Mouse (Mus musculus): ENCODE measurements around the gene Olfr1342. TPM values are rescaled to one million over a fixed set of nuclear protein-coding genes. Genes with fewer than 3 reads are reported as not detected.
A peak's percentile ranks its signal among the peaks of the same experiment; 100 is the strongest.

Olfr1342 gene
- not detected in 2 replicates for polyA plus RNA-seq (2015; fragmentation: Nextera tagmentation; extraction: Ambion mirVana)

DNA sequence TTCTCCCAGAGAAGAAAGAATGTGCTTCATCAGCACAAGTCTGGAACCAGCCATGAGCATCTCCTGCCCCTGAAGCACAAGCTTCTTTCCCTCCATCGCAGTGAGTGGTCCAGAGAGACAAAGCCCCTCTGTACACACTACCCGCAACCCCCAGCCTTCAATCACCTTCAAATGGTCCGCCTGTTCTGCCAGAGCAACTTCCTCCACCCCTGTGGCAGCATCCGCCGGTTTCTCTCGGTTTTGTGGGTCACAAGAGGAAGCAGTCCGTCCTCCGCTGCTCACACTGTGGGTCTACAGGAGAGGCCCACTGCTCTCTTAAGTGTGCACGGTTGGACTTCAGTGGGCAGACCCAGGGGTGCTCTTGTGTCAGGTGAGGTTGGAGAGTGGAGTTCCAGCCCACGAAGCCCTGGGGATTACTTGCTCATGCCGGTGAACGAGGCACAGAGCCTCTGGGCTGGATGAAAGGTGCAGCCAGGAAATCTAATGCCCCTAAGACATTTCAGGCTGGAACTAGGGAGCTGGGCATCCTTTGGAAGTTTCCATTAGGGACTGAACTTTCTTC, at the start of gene Olfr1342:
Olfr1342 (minus strand) TSS at position 345 of the 562 bp plus-strand sequence.
- ATAC-seq (ENCODE audit: low FRiP score), result no peak
- Histone ChIP-seq H3K9ac (no peak within 1 kb of the TSS), H3K9me3 (peaks cover 3% of the 10 kb centered on the region; the same call in 1 of the 2 replicates), H3K36me3 (no peaks in the 10 kb centered on the region), H3K27ac (no peak within 1 kb of the TSS), H3K4me2 (no peak within 1 kb of the TSS), H3K4me1 (replicated peaks) (peaks cover 7% of the 10 kb centered on the region), H3K27me3 (no peaks in the 10 kb centered on the region), H3K4me3 (no peak within 1 kb of the TSS)
- whole genome bisulfite sequencing, result 49% methylated on average over 12 of the region's 12 CpGs

DNA sequence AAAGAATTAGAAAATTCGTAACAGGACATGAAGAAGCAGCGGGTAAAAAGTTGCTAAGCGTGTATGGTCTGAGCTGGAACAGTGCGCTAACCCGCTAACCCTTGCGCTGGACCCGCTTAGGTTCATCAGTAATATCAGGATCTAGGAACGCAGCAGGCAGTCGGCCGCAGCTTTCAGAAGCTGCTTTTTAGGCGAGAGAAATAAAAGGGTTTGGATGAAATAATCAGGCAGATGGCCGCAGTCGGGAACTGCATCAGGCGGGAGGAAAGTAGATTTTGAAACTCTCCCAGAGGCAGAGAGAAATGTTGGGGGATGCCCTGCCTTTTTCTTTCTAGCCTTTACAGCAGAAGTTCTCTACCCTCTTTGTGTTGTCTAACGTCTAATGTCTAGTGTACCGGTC, 49.3 kb upstream of the Olfr1342 start:
- no peak for ATAC-seq (ENCODE audit: low FRiP score)
- WGBS, result 4% methylated on average over 16 of the region's 16 CpGs
- Histone ChIP-seq H3K9me3 (no peaks in the 10 kb centered on the region), H3K36me3 (no peaks in the 10 kb centered on the region), H3K27ac (no peak overlapping the region), H3K27me3 (peaks cover 31% of the 10 kb centered on the region), H3K9ac (no peak overlapping the region), H3K4me2 (peak overlapping the region; percentile 35), H3K4me3 (no peak overlapping the region), H3K4me1 (replicated peaks) (peaks cover 9% of the 10 kb centered on the region)

DNA sequence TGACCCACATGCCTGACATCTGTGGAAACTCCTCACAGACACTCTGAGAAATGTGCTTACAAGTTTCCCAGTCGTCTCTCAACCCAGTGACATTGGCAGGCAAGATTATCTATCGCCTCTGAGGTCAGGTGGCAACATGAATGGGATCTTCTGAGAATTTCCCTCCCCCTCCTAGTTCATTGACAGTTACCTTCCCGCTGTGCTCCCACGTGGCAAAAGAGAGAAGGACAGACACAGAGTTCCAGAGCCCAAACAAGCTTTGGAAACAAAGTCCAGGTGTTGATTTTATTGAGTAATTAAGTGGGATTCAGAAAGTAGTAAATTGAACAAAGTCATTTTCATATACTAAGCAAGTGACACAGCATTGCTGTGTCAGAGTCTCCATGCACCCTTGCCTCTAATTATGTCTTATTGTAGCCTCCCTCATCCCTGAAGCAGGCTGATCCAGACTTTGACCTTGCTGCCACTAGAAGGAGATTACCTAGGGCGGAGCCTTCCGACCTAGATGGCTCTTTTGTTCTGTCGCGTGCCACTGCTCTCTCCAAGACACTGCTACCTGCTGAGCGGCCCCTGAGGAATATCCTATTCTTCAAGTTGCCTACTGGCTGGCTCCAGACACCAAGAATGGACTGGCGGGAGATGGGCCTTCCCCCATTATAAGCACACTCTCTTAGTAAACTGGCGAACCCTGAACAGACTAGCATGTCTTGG, 48.6 kb upstream of the Olfr1342 start:
- peaks cover 31% of the 10 kb centered on the region for H3K27me3 ChIP-seq
- peak overlapping the region; percentile 35 for H3K4me2 ChIP-seq
- no peak overlapping the region for H3K9ac ChIP-seq
- H3K36me3 ChIP-seq, result no peaks in the 10 kb centered on the region
- H3K9me3 ChIP-seq, result no peaks in the 10 kb centered on the region
- no peak overlapping the region for H3K27ac ChIP-seq
- H3K4me3 ChIP-seq, result no peak overlapping the region
- no peak for ATAC-seq (ENCODE audit: low FRiP score)
- 4% methylated on average over 11 of the region's 11 CpGs for WGBS
- H3K4me1 ChIP-seq (replicated peaks), result peaks cover 9% of the 10 kb centered on the region

DNA sequence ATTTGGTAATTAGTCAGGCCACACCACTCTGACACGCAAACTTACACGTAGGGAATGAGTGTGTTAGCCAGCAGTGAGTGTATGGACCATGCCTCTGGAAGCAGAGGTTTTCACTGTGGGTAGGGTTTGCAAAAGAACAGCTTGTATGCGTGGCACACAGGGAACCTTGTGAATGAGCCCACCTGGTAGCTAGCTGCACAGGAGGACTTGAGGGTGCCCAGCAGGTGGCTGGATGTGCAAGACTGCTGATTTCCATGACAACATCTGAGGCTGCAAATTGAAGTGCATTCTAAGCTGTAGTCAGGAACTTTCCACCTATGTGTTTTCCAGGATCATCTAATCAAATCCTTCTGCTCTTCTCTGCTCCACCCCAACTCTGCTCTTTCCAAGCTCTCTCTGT, 47.0 kb upstream of the Olfr1342 start:
- Histone ChIP-seq H3K4me3 (no peak overlapping the region), H3K4me2 (no peak overlapping the region), H3K9ac (no peak overlapping the region), H3K27ac (no peak overlapping the region), H3K36me3 (no peaks in the 10 kb centered on the region), H3K9me3 (no peaks in the 10 kb centered on the region), H3K4me1 (replicated peaks) (peaks cover 9% of the 10 kb centered on the region), H3K27me3 (peaks cover 31% of the 10 kb centered on the region)
- 61% methylated on average over 3 of the region's 3 CpGs for WGBS
- ATAC-seq (ENCODE audit: low FRiP score), result no peak

DNA sequence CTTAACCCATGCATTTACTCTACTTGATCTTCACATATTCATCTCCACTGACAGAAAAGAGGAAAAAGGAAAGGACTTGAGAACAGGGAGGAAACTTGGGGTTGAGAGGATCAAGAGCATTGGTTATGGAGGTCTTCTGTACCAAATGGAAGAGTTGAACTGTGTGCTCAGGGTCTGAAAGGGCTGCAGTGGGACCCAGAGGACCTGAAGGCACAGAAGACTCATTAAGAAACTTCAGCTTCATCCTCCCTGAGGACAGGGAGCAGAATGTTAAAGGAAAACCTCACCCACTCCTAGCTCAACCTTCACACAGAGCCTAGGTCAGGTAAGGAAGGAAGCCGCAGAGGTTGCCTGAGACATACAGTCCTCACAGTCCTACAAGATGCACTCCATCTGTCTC, 39.3 kb upstream of the Olfr1342 start, which contains the start of gene Olfr1339:
Olfr1339 (plus strand) TSS at position 301 of the 400 bp plus-strand sequence.
- no peaks in the 10 kb centered on the region for H3K36me3 ChIP-seq
- H3K4me2 ChIP-seq, result no peak within 1 kb of the TSS
- H3K9ac ChIP-seq, result no peak within 1 kb of the TSS
- H3K27me3 ChIP-seq, result no peaks in the 10 kb centered on the region
- 90% methylated on average over 1 of the region's 1 CpGs for WGBS
- H3K9me3 ChIP-seq, result no peaks in the 10 kb centered on the region
- no peak for ATAC-seq (ENCODE audit: low FRiP score)
- no peak within 1 kb of the TSS for H3K4me3 ChIP-seq
- H3K27ac ChIP-seq, result no peak within 1 kb of the TSS
- no peaks in the 10 kb centered on the region for H3K4me1 ChIP-seq (replicated peaks)

DNA sequence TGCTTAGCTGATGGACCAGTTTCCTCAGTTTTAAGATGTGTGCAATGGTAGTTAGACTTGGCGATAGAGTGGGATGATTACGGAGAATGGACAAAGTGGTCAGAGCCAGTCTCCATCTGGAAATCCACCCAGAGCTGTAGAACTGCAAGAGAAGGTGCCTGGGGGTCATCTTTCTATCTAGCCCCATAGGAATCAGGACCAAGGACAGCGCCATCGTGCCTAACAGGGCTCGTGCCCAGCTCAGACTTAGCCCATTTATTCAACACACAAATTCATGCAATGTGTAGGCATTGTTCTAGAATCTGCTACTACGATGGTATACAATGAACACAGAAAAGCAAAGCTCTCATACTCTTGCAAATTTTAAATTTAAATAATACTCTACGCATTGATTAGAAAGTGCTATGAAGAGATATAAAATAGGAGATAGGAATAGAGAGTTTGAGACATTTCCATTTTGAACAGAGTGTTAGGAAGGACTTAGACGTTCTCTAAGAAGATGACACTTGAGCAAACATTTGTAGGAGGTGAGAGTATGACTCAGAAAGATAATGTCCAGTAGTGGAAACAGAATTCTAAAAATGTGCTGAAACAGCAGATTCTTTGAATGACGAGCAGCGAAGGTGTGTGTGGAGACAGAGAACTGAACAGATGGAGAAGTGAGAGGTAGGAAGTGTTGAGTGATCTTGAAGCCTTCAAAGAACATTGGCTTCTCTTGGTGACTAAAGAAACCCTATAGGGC, 29.4 kb upstream of the Olfr1342 start:
- WGBS, result 55% methylated on average over 10 of the region's 10 CpGs
- no peak overlapping the region for H3K9ac ChIP-seq
- no peak for ATAC-seq (ENCODE audit: low FRiP score)
- H3K36me3 ChIP-seq, result no peaks in the 10 kb centered on the region
- H3K4me2 ChIP-seq, result no peak overlapping the region
- H3K4me3 ChIP-seq, result no peak overlapping the region
- no peak overlapping the region for H3K27ac ChIP-seq
- H3K4me1 ChIP-seq (replicated peaks), result no peaks in the 10 kb centered on the region
- H3K9me3 ChIP-seq, result no peaks in the 10 kb centered on the region
- no peaks in the 10 kb centered on the region for H3K27me3 ChIP-seq

GRCm38 (mm10) chr4:118719838-118720237, 27.3 kb upstream of the Olfr1342 start, which contains the start of gene Olfr1340:
Gene Olfr1340 (plus strand): TSS chr4:118720138.
- H3K4me3 ChIP-seq, result no peak within 1 kb of the TSS
- H3K36me3 ChIP-seq, result no peaks in the 10 kb centered on the region
- H3K4me1 ChIP-seq (replicated peaks), result no peaks in the 10 kb centered on the region
- H3K9me3 ChIP-seq, result no peaks in the 10 kb centered on the region
- no peak for ATAC-seq (ENCODE audit: low FRiP score)
- H3K9ac ChIP-seq, result no peak within 1 kb of the TSS
- H3K27ac ChIP-seq, result no peak within 1 kb of the TSS
- H3K4me2 ChIP-seq, result no peak within 1 kb of the TSS
- H3K27me3 ChIP-seq, result no peaks in the 10 kb centered on the region

DNA sequence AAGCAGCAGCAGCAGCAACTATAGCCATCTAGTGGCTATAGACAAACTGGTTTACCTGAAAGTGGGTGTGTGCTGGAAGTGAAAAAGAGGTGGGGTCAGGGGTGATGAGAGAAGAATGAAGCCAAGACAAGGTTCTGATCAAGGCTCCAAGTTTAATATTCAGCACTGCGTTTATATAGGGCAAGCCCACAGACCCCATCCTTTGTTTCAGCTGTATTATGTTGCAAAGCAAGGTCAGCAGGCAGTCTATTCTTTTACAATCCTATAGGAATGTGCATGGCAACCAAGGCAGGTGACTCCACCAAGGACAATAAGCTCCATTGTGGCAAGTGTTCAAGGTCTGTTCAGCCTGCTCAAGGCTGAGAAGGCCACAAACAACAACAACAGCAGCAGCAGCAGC, 19.1 kb upstream of the Olfr1342 start:
- Histone ChIP-seq H3K4me3 (no peak overlapping the region), H3K9me3 (no peaks in the 10 kb centered on the region), H3K36me3 (no peaks in the 10 kb centered on the region), H3K4me2 (no peak overlapping the region), H3K9ac (no peak overlapping the region), H3K4me1 (replicated peaks) (no peaks in the 10 kb centered on the region), H3K27ac (no peak overlapping the region), H3K27me3 (no peaks in the 10 kb centered on the region)
- no peak for ATAC-seq (ENCODE audit: low FRiP score)
- WGBS, result 16% methylated on average over 1 of the region's 1 CpGs

GRCm38 (mm10) chr4:118708086-118708485, 15.5 kb upstream of the Olfr1342 start:
- H3K36me3 ChIP-seq, result no peaks in the 10 kb centered on the region
- no peak overlapping the region for H3K4me2 ChIP-seq
- H3K9me3 ChIP-seq, result no peaks in the 10 kb centered on the region
- ATAC-seq (ENCODE audit: low FRiP score), result no peak
- H3K9ac ChIP-seq, result no peak overlapping the region
- WGBS, result 94% methylated on average over 5 of the region's 5 CpGs
- no peak overlapping the region for H3K4me3 ChIP-seq
- no peak overlapping the region for H3K27ac ChIP-seq
- H3K27me3 ChIP-seq, result no peaks in the 10 kb centered on the region
- H3K4me1 ChIP-seq (replicated peaks), result no peaks in the 10 kb centered on the region

DNA sequence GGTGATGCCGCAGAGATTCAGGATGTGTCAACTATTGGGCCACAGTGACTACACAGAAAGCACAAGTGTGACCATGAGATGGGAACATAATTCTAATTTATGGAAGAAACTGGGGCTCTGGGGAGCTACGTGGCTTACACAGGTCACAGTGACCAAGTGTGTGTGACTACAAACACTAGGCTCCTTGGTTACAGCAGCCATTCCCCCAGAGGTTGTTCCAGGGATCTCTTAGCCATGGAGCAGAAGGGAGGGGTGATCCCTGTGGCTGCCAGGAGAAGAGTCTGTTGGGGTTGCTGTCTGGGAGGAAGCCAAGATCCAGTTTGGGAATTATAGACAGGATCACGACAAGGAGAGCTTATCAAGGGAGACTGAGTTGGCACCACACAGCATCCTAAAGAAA, 10.7 kb upstream of the Olfr1342 start, which contains the start of gene Olfr1341:
Olfr1341 (plus strand) TSS at position 301 of the 400 bp plus-strand sequence.
- Histone ChIP-seq H3K9ac (no peak within 1 kb of the TSS), H3K4me1 (replicated peaks) (no peaks in the 10 kb centered on the region), H3K36me3 (no peaks in the 10 kb centered on the region), H3K4me2 (no peak within 1 kb of the TSS), H3K9me3 (no peaks in the 10 kb centered on the region), H3K27me3 (no peaks in the 10 kb centered on the region), H3K4me3 (no peak within 1 kb of the TSS), H3K27ac (no peak within 1 kb of the TSS)
- WGBS, result 87% methylated on average over 3 of the region's 3 CpGs
- ATAC-seq (ENCODE audit: low FRiP score), result no peak

DNA sequence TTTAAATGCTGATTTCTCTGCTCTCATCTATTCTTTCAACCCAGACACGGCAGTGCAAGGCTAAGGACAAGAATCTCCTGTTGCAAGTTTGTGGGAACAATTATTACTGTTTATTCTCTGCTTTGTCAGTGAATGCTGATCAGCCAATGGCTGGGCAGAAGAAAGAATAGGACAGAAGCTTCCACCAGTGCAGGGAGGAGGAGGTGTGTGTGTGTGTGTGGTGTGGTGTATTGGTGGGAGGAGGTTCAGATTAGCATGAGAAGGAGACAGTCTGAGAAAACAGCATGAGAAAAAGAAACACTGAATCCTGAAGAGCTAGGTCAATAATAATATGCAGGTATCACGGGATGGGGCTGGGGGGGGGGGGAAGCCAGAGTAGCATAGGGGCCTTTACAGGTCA, 1.3 kb upstream of the Olfr1342 start:
- H3K4me3 ChIP-seq, result no peak overlapping the region
- H3K9ac ChIP-seq, result no peak overlapping the region
- H3K9me3 ChIP-seq, result no peaks in the 10 kb centered on the region
- H3K27me3 ChIP-seq, result no peaks in the 10 kb centered on the region
- H3K27ac ChIP-seq, result no peak overlapping the region
- H3K4me2 ChIP-seq, result no peak overlapping the region
- ATAC-seq (ENCODE audit: low FRiP score), result 0 out of 2 replicates have a peak, but pooled peaks have one; percentile 28
- no peaks in the 10 kb centered on the region for H3K36me3 ChIP-seq
- H3K4me1 ChIP-seq (replicated peaks), result peaks cover 7% of the 10 kb centered on the region
- 40% methylated on average over 2 of the region's 2 CpGs for WGBS

DNA sequence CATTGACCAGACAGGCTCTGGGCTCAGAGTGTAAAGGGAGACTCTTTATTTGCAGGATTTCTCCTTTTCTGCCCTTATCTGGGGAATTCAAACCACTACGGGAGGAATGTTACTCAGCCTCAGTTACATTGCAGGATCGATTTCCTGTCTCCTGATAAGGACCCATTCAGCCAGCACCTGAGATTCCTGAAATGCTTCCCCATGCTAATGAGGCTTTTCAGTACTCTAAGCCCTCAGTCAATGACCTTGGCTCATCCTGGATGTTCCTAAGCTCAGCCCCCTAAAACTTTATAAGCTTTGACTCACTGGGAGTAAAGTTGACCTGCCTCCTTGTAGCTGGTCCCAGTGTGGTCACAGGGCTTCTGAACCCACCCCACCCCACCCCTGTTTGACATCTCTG, 5.5 kb downstream of the Olfr1342 start:
- Histone ChIP-seq H3K27ac (no peak overlapping the region), H3K36me3 (no peaks in the 10 kb centered on the region), H3K27me3 (no peaks in the 10 kb centered on the region), H3K4me3 (no peak overlapping the region), H3K4me2 (no peak overlapping the region), H3K9ac (no peak overlapping the region), H3K9me3 (peaks cover 3% of the 10 kb centered on the region; the same call in 1 of the 2 replicates), H3K4me1 (replicated peaks) (no peaks in the 10 kb centered on the region)
- 82% methylated on average over 2 of the region's 2 CpGs for WGBS
- no peak for ATAC-seq (ENCODE audit: low FRiP score)
